Mouse (Mus musculus) cerebellum, adult 2 months (tissue): ENCODE data around the gene Plekho1. TPM values are rescaled to one million over a fixed set of nuclear protein-coding genes. Genes with fewer than 3 reads are reported as not detected.

Source experiments
- DNase-seq, 2 experiments: peaks; one replicate each; pipeline ENCODE4 v3.0.0; 2021
- H3K27ac ChIP-seq: fragments of 200-500 bp; 2 replicates; pipeline ENCODE4 v1.5.1; 2012; ENCODE audit warnings: low read length, control low read depth, inconsistent platforms; ENCODE audit not compliant: insufficient read depth
- H3K27me3 ChIP-seq: fragments of 200-500 bp; 2 replicates; pipeline ENCODE4 v1.6.1; 2012; ENCODE audit warnings: inconsistent platforms, mild to moderate bottlenecking, low read length, moderate library complexity; ENCODE audit not compliant: control insufficient read depth, insufficient read depth
- H3K4me1 ChIP-seq: fragments of 200-500 bp; 2 replicates; pipeline ENCODE4 v1.6.1; 2011; ENCODE audit warnings: low read length; ENCODE audit not compliant: control insufficient read depth, insufficient read depth
- H3K4me3 ChIP-seq: fragments of 200-500 bp; replicated peaks from 2 replicates; pipeline ENCODE3; 2011; ENCODE audit warnings: mild to moderate bottlenecking, low read depth, low read length, control low read depth; ENCODE audit not compliant: insufficient read depth
- CTCF ChIP-seq: fragments of 200-500 bp; IDR thresholded peaks from 2 replicates; pipeline ENCODE4 v1.5.1; 2011; ENCODE audit warnings: low read depth, mild to moderate bottlenecking, control low read depth, low read length, moderate library complexity, borderline replicate concordance; ENCODE audit not compliant: insufficient read depth
- POLR2A ChIP-seq: fragments of 200-500 bp; IDR thresholded peaks from 2 replicates; pipeline ENCODE4 v1.6.1; 2011; ENCODE audit warnings: low read length, control low read depth, borderline replicate concordance; ENCODE audit not compliant: insufficient read depth
- WGBS: fragments of 180-500 bp; shearing (Covaris S2); methylation state at CpG from one replicate; pipeline ENCODE4 v1.1.7; 2018; 5-methylcytosine and 5-hydroxymethylcytosine counted together
- polyA plus RNA-seq: library from polyadenylated mRNA; depleted of rRNA; stranded (reverse); fragments of >200 nt; gene quantifications from 2 replicates; pipeline ENCODE4 v1.2.3, GENCODE M21; 2012

Plekho1 gene
- polyA plus RNA-seq, 1 experiment, result 155 TPM

GRCm38 (mm10) chr3:96001560-96001959 is 5.8 kb upstream of the Plekho1 start:
- DNase-seq, result no peak
- peak overlapping the region; percentile 13; the same call in 1 of the 2 replicates for H3K27ac ChIP-seq
- peaks cover 28% of the 10 kb centered on the region for H3K4me1 ChIP-seq
- TF ChIP-seq POLR2A (no peak), CTCF (no peak)
- H3K4me3 ChIP-seq, result no peak overlapping the region
- 91% methylated on average over 1 of the region's 1 CpGs for WGBS
- H3K27me3 ChIP-seq, result no peaks in the 10 kb centered on the region

GRCm38 (mm10) chr3:96000921-96001501 is 5.2 kb upstream of the Plekho1 start:
- H3K27me3 ChIP-seq, result no peaks in the 10 kb centered on the region
- 36% methylated on average over 9 of the region's 9 CpGs for WGBS
- peak; percentile 59 to 69 for DNase-seq
- H3K4me1 ChIP-seq, result peaks cover 28% of the 10 kb centered on the region
- H3K4me3 ChIP-seq, result no peak overlapping the region
- H3K27ac ChIP-seq, result peak overlapping the region; percentile 81
- TF ChIP-seq POLR2A (no peak), CTCF (no peak)

GRCm38 (mm10) chr3:96000080-96000632 is 4.4 kb upstream of the Plekho1 start:
- Histone ChIP-seq H3K4me1 (peaks cover 28% of the 10 kb centered on the region), H3K27ac (peak overlapping the region; percentile 46), H3K4me3 (no peak overlapping the region), H3K27me3 (no peaks in the 10 kb centered on the region)
- 47% methylated on average over 14 of the region's 14 CpGs for WGBS
- no peak for TF ChIP-seq CTCF
- no peak for TF ChIP-seq POLR2A
- DNase-seq, result peak in 1 of 2 experiments; percentile 52

DNA sequence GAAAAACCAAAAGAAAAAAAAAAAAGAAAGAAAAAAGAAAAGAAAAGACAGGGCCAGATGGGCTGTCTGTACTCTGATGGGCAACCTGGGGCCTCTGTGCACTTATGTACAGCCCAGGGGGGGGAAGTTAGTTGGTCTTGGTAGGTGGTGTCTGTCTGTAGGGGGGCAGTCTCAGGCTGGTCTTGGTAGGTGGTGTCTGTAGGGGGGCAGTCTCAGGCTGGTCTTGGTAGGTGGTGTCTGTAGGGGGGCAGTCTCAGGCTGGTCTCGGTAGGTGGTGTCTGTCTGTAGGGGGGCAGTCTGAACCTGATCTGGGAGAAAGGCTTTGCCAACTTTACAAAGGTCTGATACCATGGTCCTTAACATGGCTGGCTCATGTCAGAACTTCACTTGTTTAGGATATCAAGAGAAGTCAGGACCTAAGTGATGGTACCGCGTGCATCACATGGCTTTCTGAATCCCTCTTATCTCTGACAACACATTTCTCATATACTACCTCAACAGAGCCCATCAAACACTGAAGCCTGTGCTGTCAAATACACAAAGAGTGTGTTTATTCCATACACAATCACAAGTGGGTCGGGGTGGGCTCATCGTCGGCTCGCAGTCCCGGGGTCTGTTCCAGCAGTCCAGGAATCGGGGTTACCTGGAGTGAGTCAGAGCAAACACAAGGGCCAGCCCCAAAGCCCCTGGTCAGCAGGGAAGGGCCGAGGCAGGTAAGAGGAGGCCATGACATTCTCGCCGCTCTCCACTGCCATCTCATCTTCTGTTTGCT is 3.7 kb upstream of the Plekho1 start:
- Histone ChIP-seq H3K4me3 (no peak overlapping the region), H3K4me1 (peaks cover 28% of the 10 kb centered on the region), H3K27me3 (no peaks in the 10 kb centered on the region), H3K27ac (peak overlapping the region; percentile 46)
- no peak for TF ChIP-seq CTCF
- TF ChIP-seq POLR2A, result no peak
- DNase-seq, result no peak
- 86% methylated on average over 12 of the region's 12 CpGs for WGBS

- no peaks in the 10 kb centered on the region for H3K27me3 ChIP-seq
- peaks cover 36% of the 10 kb centered on the region for H3K4me1 ChIP-seq
- TF ChIP-seq POLR2A (no peak), CTCF (no peak)
- H3K4me3 ChIP-seq, result peak overlapping the region; percentile 46
- WGBS, result 21% methylated on average over 9 of the region's 9 CpGs
- peak; percentile 70 to 77 for DNase-seq
- peak overlapping the region; percentile 92 for H3K27ac ChIP-seq
Observed at GRCm38 (mm10) chr3:95997203-95997721, 1.5 kb upstream of the Plekho1 start.

DNA sequence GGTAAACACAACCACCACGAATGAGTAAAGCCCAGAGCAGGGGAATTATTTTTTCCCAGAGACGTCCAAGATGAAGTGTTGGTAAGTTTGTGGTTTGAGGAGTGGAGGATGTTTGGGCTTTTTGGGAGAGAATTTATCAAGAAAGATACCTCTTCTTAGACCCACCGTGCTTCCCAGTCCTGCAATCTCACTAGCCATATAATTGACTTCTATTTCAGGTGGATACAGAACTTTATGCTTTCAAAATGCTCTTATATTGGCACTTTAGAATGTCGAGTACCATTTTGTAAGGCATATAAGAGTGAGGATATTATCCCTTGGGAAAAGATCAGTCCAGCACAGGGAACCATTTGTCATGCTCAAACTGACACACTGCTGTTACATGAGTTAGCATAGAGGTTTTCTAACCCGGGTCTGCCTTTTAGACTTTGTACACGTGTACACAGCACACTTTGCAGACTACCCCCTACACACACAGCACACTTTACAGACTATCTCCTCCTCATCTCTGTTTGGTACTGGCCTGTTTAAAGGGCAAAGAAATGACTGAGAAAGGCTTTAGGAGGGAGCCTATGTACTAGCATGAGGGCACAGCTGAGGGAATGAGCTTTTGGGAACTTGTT is 761 bp upstream of the Plekho1 start:
- TF ChIP-seq CTCF (no peak), POLR2A (no peak)
- DNase-seq, result no peak
- Histone ChIP-seq H3K4me3 (peak overlapping the region; percentile 88), H3K27ac (peak overlapping the region; percentile 92; the same call in 1 of the 2 replicates), H3K4me1 (peaks cover 35% of the 10 kb centered on the region), H3K27me3 (no peaks in the 10 kb centered on the region)
- 9% methylated on average over 6 of the region's 6 CpGs for WGBS

- WGBS, result 1% methylated on average over 50 of the region's 51 CpGs
- peak; percentile 65 to 79 for DNase-seq
- 0 out of 2 replicates have a peak, but pooled peaks have one; percentile 7 for TF ChIP-seq POLR2A
- TF ChIP-seq CTCF, result no peak
- no peaks in the 10 kb centered on the region for H3K27me3 ChIP-seq
- H3K27ac ChIP-seq, result peak overlapping the region; percentile 92
- peaks cover 33% of the 10 kb centered on the region for H3K4me1 ChIP-seq
- peak overlapping the region; percentile 88 for H3K4me3 ChIP-seq
Observed at GRCm38 (mm10) chr3:95994975-95995801, 613 bp downstream of the Plekho1 start.
